In the genomic region with DNA sequence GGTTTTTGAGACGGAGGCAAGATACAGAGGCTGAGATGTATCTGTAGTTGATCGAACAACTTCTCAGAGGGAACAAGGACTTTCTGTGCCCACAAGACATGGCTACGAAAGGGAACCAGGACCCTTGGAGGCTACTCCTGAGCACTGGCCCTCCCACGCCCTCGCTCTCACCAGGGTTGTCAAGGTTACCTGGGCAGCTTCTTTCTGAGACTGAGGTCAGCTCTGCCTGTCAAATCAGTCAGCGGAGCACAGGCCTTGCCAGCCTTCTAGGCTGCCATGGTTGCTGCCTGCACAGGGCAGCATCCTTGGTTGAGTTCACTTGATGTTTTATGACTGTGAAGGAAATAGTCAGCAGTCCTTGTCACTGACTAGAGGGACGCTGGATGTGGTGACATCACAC, we compare ENCODE assay signal across 23 mouse cellular contexts. TPM values are rescaled to one million over a fixed set of nuclear protein-coding genes. Genes with fewer than 3 reads are reported as not detected.
A peak's percentile ranks its signal among the peaks of the same experiment; 100 is the strongest.
DNase-seq lines count a peak whose midpoint lies in the region; ATAC-seq lines count a peak whose summit lies in the region.
"Had no signal": no experiment of that assay in that cellular context is flagged by ENCODE, and none has a peak within 500 bp of the region (broad histone marks: within the 10 kb centered on the region; RNA-seq: fewer than 3 reads in every experiment).

No protein-coding gene starts in this region.

- WGBS in hindbrain, embryonic 13.5 days = 95% methylated on average over 7 of the region's 7 CpGs
- WGBS in hindbrain, embryonic 16.5 days = 95% methylated on average over 7 of the region's 7 CpGs

- no peaks in the 10 kb centered on the region for H3K27me3 ChIP-seq in hindbrain, embryonic 13.5 days
- H3K27me3 ChIP-seq in hindbrain, embryonic 16.5 days (replicated peaks; ENCODE audit: control insufficient read depth, insufficient read depth, low read length) = no peaks in the 10 kb centered on the region
- H3K27me3 ChIP-seq: CH12.LX; embryonic facial prominence, embryonic 12.5 days; forebrain, embryonic 13.5 days; forebrain, embryonic 15.5 days; Patski had no signal

- peaks cover 27% of the 10 kb centered on the region for H3K4me1 ChIP-seq in hindbrain, embryonic 13.5 days (replicated peaks)
- H3K4me1 ChIP-seq in hindbrain, embryonic 16.5 days (ENCODE audit: control insufficient read depth, insufficient read depth, low read depth, low read length) = peaks cover 18% of the 10 kb centered on the region

- H3K36me3 ChIP-seq in hindbrain, embryonic 13.5 days = peaks cover 54% of the 10 kb centered on the region
- peaks cover 35% of the 10 kb centered on the region for H3K36me3 ChIP-seq in hindbrain, embryonic 16.5 days (ENCODE audit: control insufficient read depth, insufficient read depth, low read length)

- no peak overlapping the region for H3K4me2 ChIP-seq in hindbrain, embryonic 13.5 days
- H3K4me2 ChIP-seq in hindbrain, embryonic 16.5 days (ENCODE audit: low read length) = no peak overlapping the region
- H3K4me2 ChIP-seq: embryonic facial prominence, embryonic 12.5 days; forebrain, embryonic 13.5 days; forebrain, embryonic 15.5 days had no signal

- no peaks in the 10 kb centered on the region for H3K9me3 ChIP-seq in hindbrain, embryonic 13.5 days
- H3K9me3 ChIP-seq in hindbrain, embryonic 16.5 days (ENCODE audit: control insufficient read depth, low read length) = no peaks in the 10 kb centered on the region
- H3K9me3 ChIP-seq: embryonic facial prominence, embryonic 10.5 days; embryonic facial prominence, embryonic 12.5 days; forebrain, embryonic 13.5 days; forebrain, embryonic 15.5 days; G1E had no signal

- peak; percentile 29 for DNase-seq in cerebellum, adult 11-12 months
- DNase-seq in cerebellum, postnatal 14 days = no peak
- peak; percentile 23 for DNase-seq in cerebellum, adult 9-11 months
- no peak for DNase-seq in cerebellum, adult 9-10 months
- DNase-seq: adrenal gland, adult 8-10 months; adrenal gland, postnatal 14 days; adrenal gland, postnatal 36 days; B cell, adult 2 months; cerebellum, adult 11 months; cerebellum, adult 2 months; cerebellum, postnatal 25 days; forebrain, postnatal 0 days had no signal

- no peak overlapping the region for H3K27ac ChIP-seq in hindbrain, embryonic 13.5 days
- H3K27ac ChIP-seq in hindbrain, embryonic 16.5 days (ENCODE audit: low read depth, low read length) = no peak overlapping the region
- H3K27ac ChIP-seq: embryonic facial prominence, embryonic 10.5 days; embryonic facial prominence, embryonic 12.5 days; forebrain, embryonic 13.5 days; forebrain, embryonic 15.5 days had no signal

- no peak overlapping the region for H3K4me3 ChIP-seq in hindbrain, embryonic 13.5 days
- H3K4me3 ChIP-seq in hindbrain, embryonic 16.5 days (ENCODE audit: low read length) = no peak overlapping the region
- H3K4me3 ChIP-seq: embryonic facial prominence, embryonic 10.5 days; embryonic facial prominence, embryonic 12.5 days; forebrain, embryonic 13.5 days; forebrain, embryonic 15.5 days had no signal

- ATAC-seq in hindbrain, embryonic 13.5 days (ENCODE audit: low FRiP score) = no peak
- ATAC-seq in hindbrain, embryonic 16.5 days = no peak
- ATAC-seq: activated CD4-positive, CD25-positive, alpha-beta regulatory T cell, adult 4 months; CD4-positive, CD25-positive, alpha-beta regulatory T cell, adult 4 months; forebrain, embryonic 13.5 days; forebrain, embryonic 15.5 days; forebrain, postnatal 0 days; Patski had no signal

- 0 out of 2 replicates have a peak overlapping the region, but pooled peaks have one; percentile 6 for H3K9ac ChIP-seq in hindbrain, embryonic 13.5 days
- H3K9ac ChIP-seq in hindbrain, embryonic 16.5 days (ENCODE audit: low read depth, low read length) = no peak overlapping the region
- H3K9ac ChIP-seq: embryonic facial prominence, embryonic 12.5 days; forebrain, embryonic 13.5 days; forebrain, embryonic 15.5 days; forebrain, postnatal 0 days had no signal

RNA-seq across cellular contexts. Expression of gene Creld2, which starts 3.1 kb away (rescaled TPM):
- 57.1 and 60.0 TPM in 2 replicates for polyA plus RNA-seq in hindbrain, embryonic 13.5 days (2015; fragmentation: Nextera tagmentation; extraction: Ambion mirVana)
- polyA plus RNA-seq in hindbrain, embryonic 16.5 days (2015; fragmentation: Nextera tagmentation; extraction: Ambion mirVana) = 61.0 and 61.9 TPM in 2 replicates

RNA-seq across cellular contexts. Expression of gene Alg12, which starts 3.4 kb away (rescaled TPM):
- 8.1 and 8.7 TPM in 2 replicates for polyA plus RNA-seq in hindbrain, embryonic 13.5 days (2015; fragmentation: Nextera tagmentation; extraction: Ambion mirVana)
- polyA plus RNA-seq in hindbrain, embryonic 16.5 days (2015; fragmentation: Nextera tagmentation; extraction: Ambion mirVana) = 9.5 and 10.1 TPM in 2 replicates

RNA-seq across cellular contexts. Expression of gene Pim3, which starts 39.5 kb away (rescaled TPM):
- 45.6 and 47.2 TPM in 2 replicates for polyA plus RNA-seq in hindbrain, embryonic 13.5 days (2015; fragmentation: Nextera tagmentation; extraction: Ambion mirVana)
- 71.4 and 77.4 TPM in 2 replicates for polyA plus RNA-seq in hindbrain, embryonic 16.5 days (2015; fragmentation: Nextera tagmentation; extraction: Ambion mirVana)

Comparison
In these comparisons a context has a peak if more than half of its experiments do, and no peak if none do; other contexts are left out.
1. DNase-seq: peak in cerebellum, adult 11-12 months (single experiment) and cerebellum, adult 9-11 months (single experiment); none in cerebellum, postnatal 14 days (0 of 2) and cerebellum, adult 9-10 months (single experiment).